ENCODE assay signal across 16 mouse cellular contexts in the genomic region with DNA sequence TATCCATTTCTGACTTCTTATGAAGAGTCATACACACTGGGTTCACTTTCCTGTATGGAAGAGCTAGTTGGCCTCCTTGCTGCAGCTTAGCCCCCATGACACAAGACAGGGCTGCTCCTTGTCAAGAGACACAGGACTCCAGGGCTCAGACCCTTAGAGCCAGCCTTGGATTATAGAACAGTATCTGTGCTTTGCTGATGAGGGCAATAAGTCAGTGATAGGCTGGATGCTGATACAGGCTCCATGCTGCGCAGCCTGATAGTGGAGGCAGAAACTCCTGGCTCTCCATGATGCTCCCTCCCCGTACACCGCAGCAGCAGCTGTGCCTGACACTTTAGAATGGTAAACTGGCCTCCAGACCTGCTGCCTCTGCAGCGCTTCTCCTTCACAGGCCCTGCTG.
"Had no signal": no experiment of that assay in that cellular context is flagged by ENCODE, and none has a peak within 500 bp of the region (broad histone marks: within the 10 kb centered on the region; RNA-seq: fewer than 3 reads in every experiment).

No protein-coding gene starts in this region.

- H3K9me3 ChIP-seq: lung, embryonic 15.5 days; midbrain, embryonic 13.5 days; midbrain, embryonic 15.5 days; neural tube, embryonic 12.5 days had no signal

- H3K27ac ChIP-seq: lung, embryonic 15.5 days; macrophage; midbrain, embryonic 13.5 days; midbrain, embryonic 15.5 days; neural tube, embryonic 12.5 days had no signal

- H3K4me3 ChIP-seq: lung, embryonic 15.5 days; megakaryocyte, embryonic 14.5 days; midbrain, embryonic 13.5 days; midbrain, embryonic 15.5 days; neural tube, embryonic 12.5 days had no signal

- H3K4me2 ChIP-seq: lung, embryonic 15.5 days; midbrain, embryonic 11.5 days; midbrain, embryonic 13.5 days; midbrain, embryonic 15.5 days; neural tube, embryonic 12.5 days had no signal

- H3K9ac ChIP-seq: lung, embryonic 15.5 days; midbrain, embryonic 13.5 days; midbrain, embryonic 15.5 days; neural tube, embryonic 12.5 days had no signal

- H3K36me3 ChIP-seq: lung, embryonic 15.5 days; midbrain, embryonic 13.5 days; midbrain, embryonic 15.5 days; neural tube, embryonic 12.5 days had no signal

- H3K4me1 ChIP-seq: lung, embryonic 15.5 days; megakaryocyte, embryonic 14.5 days; midbrain, embryonic 13.5 days; midbrain, embryonic 15.5 days; neural tube, embryonic 12.5 days had no signal

- ATAC-seq: lung, postnatal 0 days; midbrain, embryonic 13.5 days; midbrain, embryonic 15.5 days had no signal

- H3K27me3 ChIP-seq: lung, embryonic 15.5 days; midbrain, embryonic 13.5 days; midbrain, embryonic 15.5 days; neural tube, embryonic 12.5 days had no signal

- DNase-seq: lung, adult 2 months; lung, postnatal 14 days; lung, postnatal 36 days; right cerebral cortex, postnatal 14 days; spleen, adult 18-20 months; thymus, adult 18-20 months; thymus, postnatal 14 days; thymus, postnatal 36 days had no signal
